Mouse (Mus musculus): ENCODE measurements around the gene Mum1.

- TF ChIP-seq POLR2A (IDR thresholded peaks at IDR 0.05; ENCODE audit: insufficient read depth, low read depth, low read length) (no peak), CTCF (IDR thresholded peaks at IDR 0.05; ENCODE audit: insufficient read depth, low read depth, low read length) (no peak)
Observed at GRCm38 (mm10) chr10:80252011-80252410, 25.8 kb downstream of the Mum1 start.

All from olfactory bulb, adult 2 months (tissue).